Mouse (Mus musculus): ENCODE data around the gene Atxn1l. TPM values are rescaled to one million over a fixed set of nuclear protein-coding genes. Genes with fewer than 3 reads are reported as not detected.
A peak's percentile ranks its signal among the peaks of the same experiment; 100 is the strongest.

Gene Atxn1l
- total RNA-seq, 1 experiment from 2014 or later: 41.2 TPM

DNA sequence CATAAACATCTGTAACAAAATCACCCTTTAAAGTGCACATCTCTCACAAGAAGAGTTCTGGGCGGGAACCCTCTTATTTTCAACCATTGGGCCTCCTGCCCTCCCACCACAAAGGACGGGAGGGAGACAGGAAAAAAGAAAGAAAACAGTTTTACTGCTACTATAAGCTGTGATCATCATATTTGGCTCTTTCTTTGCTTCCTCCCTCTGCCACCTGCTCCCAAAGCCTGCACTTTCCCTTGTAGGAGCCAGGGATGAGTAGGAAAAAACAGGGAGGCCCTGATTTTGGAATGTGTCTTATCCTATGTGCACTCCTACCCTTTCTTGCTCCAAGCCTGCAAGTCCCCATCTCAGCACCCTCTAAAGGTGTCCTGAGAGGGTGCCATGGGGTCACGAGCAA, 6.5 kb downstream of the Atxn1l start:
- DNase-seq: no peak

DNA sequence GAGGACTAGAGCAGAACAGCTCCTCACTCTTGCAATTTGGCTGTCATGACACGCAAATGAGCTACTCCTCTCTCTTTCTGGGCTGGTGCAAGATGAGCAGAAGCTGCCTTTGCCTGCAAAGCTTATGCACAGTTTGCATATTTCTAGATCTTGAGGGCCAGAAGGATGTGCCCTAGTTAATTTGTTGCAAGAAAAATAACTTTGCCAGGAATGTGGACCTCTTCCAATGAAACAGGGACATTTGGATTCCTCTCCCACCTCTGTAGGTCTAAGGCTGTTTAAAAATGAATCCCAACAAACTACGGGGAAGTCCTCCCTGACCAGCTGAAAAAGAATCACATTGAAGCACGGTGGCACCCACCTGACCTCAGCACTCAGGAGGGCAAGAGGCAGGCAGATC, 12.4 kb downstream of the Atxn1l start:
- DNase-seq: no peak

DNA sequence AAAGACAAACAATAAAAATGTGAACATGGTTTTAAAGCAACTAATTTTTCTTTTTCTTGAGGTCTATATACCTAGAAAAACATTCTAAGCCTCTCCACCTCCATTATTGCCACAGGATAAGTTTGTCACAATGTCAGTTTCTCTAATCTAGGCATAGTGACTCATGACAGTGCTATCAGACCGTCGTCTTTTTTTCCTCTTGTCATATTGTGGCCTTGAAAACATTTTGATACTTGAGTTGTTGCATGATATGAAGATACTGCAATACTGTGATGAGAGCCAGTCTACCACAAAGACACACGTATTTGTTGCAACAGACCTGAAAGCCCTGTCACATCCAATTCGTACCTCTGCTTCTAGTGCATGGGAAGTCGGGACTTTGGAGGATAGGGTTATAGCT, 22.6 kb downstream of the Atxn1l start:
- DNase-seq: no peak

DNA sequence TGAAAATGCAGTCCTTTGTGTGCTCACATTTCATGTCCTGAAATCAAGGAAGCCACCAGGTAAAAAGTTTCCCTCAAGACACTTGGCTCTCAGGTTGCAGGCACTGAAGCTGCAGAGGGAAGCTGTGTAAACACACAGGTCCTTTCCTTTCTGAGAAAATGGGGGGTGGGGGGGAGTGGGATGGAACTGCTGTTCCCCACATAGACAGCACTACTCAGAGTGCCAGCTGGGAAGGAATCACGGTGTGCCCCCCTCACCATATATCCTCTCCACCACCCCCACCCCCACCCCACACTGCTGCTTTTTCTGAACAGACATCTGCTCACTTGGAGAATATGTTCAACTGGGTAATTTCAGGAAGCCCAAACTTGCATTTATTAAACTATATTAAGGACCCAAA, 25.0 kb downstream of the Atxn1l start:
- DNase-seq: no peak

DNA sequence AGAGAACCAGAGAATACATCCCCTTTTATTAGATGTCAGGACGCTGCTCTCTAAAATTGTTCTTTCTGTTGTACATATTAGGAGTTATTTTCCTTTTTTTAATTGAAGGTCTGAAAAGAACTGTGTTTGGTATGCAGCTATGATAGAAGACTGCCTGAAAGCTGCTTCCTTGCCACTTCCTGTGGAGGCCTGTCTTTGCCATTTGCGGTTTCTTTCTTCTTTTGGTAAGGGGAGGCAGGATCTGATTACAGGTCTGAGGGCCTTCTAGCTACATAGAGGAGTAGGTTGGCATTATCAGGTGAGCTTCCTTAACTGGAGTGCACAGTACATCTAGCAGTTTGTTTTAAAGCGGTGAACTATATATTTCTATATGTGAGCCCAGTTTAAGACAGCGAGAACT, 29.6 kb downstream of the Atxn1l start:
- no peak for DNase-seq

DNA sequence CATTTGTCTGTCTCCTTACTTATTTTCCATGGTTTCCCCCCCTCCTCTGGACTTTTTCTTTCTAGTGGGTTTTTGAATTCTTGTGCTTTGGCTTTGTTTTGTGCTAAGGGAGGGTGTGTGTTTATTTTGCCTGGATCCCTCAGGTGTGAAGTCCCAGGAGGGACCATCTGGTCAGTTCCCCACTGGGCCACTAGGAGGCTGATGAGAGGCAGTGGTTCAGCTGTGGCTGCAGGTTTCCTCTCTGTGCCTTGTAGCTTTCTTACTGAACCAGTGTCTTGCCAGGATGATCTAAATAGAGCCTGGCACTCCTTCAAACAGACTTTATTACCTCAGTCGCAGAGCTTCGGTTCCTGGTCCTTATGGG, 30.7 kb downstream of the Atxn1l start:
- peak; percentile 87 for DNase-seq

DNA sequence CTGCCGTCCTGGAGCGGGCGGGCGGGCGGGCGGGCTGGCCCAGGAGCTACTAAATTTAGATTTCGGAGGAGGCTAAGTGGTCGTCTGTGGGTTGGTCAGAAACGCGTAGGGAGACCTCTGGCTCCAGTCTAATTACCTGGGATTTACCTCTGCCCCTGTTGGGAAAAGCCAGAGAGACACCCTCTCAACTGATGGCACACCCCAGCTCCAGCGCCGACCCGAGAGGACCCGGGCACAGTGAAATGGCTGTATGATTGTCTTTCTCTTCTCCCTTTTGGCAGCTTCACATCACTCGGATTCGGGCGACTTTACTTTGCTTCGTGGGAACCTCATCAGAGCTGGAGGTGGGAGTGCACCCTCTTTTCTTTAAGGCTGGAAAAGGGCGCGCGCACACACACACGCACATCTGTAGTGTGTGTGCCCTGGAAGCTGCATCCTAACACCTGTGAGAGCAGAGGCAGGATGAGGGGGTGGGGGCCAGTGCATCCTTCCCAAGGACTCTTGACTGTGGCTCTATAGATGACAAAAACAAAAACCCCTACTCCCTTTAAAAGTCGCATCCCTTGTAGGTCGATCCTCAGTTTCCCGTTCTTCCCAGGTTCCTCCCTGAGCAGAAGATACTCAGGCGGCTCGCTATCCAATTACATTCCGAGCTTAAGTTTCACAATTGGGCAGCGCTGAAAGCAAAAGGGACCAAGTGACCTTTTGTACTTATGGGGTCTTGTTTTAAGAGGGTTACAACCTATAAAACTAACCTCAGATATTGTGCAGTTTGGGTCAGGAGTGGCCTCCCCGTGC, 31.3 kb downstream of the Atxn1l start:
- DNase-seq: peak; percentile 20

DNA sequence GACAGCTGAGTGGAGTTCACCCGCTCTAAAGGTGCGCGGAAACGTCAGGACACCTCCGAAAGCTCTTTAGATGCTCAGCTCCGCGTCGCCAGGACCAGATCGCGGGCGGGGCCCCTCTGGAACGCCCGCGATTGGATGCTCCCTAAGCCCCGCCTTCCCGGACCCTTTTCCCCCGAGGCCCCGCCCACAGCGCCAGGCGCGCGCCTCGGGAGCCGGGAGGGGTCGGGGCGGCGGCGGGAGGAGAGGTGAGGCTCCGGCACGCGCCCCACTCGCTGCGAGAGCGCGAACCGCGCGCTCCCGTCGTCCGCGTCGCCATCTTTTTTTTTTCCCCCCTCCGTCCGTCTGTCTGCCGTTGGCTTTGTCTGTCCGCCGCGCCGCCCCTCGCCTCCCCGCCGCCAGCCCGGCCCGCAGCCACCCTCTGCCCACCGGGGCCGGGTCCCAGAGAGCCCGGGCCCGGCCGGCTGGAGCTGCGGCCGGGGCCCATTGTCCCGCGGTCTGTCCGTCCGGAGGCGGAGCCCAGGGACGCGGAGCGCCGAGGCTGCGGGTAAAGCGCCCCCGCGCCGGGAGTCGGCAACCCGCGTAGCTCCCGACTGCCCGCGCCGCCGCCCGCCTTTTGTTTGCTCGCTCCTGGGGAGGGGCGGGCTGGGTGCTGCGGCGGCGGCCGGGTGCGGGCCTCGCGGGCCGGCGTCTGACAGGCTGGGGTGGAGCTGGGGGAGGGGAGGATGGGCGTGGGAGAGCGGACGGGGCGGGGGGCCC, 32.0 kb downstream of the Atxn1l start, which contains the start of gene Zfp821:
Zfp821 (plus strand) TSS at position 227 of the 756 bp plus-strand sequence.
- DNase-seq: peak; percentile 96

DNA sequence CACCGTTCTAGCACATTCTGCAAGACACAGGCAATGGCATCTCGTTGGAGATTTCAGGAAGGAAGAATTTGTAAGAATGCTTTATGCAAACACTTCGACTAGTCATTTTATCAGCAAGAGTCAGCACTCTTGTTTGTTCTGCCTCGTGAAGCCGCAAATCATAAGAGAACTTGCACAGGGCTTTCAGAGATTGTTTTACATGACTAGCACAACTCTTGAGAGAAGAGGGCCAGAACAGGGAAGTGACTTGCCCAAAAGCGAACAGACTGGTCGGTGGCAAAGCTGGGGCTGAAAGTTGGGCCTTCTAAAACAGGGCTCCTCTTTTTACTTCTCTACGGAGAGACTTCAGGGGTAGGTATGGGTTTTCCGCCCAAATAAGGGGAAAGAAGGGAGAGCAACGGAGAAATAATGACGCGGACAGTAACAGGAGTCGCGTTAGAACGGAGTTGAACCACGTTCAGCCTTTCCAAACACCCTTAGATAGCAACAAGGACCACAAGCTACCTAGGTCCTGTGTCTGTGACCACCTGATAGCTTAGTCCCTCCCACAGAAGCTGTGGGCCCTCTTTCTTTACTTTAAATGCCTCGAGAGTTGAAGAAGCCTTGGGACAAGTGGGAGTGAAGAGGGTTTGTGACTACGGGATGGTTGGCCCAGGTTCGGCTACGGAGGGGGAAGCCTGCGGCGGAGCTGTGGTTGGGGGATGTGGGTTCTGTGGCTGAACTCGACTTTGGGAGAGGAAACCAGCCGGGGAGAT, 32.8 kb downstream of the Atxn1l start:
- no peak for DNase-seq

DNA sequence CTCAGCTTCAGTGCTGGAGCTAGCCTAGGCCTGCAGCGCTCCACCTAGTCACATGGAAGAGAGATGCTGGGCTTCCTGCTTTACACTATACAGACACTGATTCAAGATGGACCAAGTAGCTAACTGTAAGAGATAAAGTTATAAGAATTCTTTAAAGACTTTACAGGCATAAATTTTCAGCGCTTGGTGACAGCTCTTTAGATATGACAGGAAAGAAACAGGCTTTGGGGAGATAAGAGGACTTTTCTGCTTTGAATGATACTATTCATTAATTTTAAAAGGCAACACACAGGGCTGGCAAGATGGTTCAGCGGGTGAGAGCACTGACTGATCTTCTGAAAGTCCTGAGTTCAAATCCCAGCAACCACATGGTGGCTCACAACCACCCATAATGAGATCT, 39.1 kb downstream of the Atxn1l start:
- DNase-seq: no peak

DNA sequence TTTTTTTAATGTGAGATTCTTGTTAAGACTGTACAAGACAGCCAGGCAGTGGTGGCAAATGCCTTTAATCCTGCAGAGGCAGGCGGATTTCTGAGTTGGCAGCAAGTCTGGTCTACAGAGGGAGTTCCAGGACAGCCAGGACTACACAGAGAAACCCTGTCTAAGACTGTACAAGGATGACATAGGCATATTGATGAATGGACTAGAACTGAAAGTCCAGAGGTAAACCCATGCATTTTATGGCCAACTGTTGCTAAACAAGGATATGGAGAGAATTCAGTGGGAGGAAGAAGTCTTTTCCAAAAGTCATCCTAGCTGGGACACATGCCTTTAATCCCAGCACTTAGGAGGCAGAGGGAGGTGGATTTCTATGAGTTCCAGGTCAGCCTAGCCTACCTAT, 39.8 kb downstream of the Atxn1l start:
- DNase-seq: no peak

DNA sequence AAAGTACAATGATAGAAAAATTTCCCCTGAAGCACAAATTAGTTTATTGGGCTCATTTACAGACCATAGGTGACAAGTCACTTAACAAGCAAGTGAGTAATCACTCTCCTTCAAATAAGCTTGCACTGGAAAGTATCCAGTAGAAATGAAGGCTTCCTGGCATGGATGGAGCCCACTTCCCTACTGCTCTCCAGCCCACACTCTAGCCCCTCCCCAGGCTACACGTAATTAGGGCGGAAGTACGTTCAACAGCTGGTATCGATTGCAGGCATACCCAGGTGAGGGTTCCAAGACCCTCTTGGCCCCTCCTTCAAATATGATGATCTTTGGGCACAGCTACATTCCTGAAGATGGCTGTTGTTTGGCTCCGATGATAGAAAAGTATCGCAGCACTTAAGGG, 43.4 kb downstream of the Atxn1l start:
- no peak for DNase-seq

DNA sequence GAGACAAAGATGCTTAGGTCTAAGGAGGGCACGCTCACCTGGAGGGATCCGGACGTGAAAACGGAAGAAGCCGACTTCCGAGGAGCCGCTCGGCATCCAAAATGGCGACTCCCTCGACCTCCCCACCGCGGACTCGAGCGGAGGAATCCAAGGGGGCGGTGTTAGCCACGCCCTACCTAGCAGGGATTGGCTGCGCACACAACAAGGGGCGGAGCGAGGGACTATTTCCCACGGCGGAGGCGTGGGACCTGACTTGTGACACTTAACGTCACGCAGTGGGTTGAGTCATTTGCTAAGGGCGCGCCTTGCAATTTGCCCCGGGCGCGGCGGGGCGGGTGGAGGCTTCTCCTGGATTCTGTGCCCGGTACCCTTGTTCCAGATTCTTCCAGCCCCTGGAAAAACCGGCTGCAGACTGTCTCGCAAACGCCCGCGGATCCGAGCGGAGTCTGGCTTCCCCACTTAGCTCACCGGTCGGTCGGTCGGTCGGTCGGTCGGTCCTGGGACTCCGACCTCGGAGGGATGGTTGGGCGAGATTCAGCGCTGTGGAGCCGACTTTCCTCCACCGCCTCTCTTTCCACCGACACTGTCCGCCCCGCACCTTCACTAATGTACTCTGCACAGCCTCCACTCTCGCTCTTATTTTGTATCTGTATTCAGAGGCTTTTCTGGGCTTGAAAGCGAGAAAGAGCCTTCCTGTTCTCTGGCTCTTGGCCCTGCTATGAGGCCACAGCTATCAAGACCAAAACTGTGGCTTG, 44.2 kb downstream of the Atxn1l start, which contains the start of gene Ist1:
Ist1 (minus strand) TSS at position 115 of the 755 bp plus-strand sequence.
- peak; percentile 99 for DNase-seq

DNA sequence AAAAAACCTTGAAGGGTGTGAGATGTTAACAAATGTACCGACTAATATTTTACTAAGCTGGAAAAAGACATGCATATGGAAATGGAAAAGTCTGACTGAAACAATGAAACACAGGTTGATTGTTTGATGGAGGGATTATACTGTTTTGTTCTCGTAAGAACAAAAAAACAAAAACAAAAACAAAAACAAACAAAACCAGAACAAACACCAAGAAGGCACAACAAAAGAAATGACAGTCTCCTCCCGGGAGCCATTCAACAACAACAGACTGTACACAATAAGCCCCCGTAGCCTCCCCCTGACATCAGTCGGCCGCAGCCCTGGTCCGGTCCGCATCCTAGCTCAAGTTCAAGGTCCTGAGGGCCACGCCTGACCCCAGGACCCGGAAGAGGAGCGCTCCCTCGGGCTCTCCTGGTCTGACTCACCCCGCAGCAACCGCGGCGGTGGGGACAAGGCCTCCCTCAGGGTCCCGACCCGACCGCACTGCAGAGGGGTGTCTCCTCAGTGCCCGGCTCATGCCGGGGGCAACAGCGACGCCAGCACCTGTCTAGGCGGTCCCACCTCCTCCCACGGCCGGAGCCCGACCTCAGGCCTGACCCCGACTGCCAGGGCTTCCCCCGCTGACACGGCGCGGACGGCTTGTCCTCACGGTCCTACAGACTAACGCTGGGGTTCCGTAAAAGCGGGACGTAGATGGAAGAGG, 44.9 kb downstream of the Atxn1l start:
- peak; percentile 75 for DNase-seq

DNA sequence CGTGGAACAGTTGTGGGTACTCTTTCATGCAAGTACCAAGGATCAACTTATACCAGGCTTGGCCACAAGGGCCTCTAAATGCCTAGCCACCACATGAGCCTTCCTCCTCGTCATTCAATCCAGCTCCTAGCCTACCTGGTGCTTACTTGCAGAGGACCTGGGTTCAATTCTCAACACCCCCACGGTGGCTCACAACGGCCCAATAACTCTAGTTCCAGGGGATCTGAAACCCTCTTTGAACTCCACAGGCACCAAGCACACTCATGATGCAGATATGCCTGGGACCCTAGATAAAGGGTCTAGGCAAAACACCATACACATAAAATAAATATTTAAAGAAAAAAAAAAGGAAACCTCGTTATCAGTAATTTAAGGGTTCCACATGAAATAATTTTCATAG, 45.8 kb downstream of the Atxn1l start:
- no peak for DNase-seq

DNA sequence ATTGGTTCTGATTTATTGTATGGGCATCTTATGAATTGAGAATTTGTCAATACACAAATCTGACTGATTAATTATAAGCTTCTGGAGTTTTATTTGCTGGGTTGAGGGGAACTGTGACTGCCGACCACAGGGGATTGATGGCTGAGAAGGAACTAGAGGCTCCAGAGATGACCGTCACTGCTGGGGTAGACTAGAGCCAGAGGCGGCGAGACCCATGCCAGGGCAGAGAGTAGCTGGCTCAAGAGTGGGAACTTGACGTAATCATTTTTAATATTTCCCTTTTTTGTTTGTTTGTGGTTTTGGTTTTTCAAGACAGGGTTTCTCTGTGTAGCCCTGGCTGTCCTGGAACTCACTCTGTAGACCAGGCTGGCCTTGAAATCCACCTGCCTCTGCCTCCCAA, 50.3 kb downstream of the Atxn1l start:
- DNase-seq: no peak

DNA sequence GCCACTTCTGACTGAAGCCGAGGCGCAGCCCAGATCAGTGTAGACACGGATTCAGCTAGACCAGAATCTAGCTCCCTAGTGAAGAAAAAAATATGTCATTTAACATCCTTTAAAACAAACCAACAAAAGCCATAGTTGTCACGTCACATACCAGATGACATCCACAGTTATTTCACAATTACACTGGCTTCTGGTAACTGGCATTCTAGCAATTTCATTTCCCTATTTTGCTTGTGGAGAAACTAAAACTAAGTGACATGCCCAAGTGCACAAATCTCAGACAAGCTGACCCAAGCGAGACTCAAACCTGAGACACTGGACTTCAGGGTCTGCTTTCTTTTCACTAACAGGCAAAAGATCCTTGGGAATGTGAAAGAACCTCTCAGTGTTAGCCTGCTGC, 55.4 kb downstream of the Atxn1l start:
- DNase-seq: no peak

DNA sequence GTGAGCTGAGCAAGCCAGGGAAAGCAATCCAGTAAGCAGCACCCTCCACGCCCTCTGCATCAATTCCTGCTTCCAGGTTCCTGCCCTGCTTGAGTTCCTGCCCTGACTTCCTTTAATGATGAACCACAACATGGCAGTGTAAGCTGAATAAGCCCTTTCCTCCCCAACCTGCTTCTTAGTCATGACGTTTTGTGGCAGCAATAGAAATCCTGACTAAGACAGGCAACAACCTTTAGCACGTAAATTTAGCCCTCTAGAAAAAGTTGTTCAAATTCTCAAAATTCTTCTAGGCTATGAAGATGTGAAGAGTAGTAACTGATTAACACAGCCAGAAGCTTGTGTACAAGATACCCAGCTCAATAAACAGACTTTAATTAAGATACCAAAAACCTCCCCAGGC, 56.0 kb downstream of the Atxn1l start:
- no peak for DNase-seq

All from adrenal gland, postnatal 14 days (tissue).